Mouse (Mus musculus) bone marrow, adult 2 months (tissue): ENCODE measurements at regions not wholly inside any gene's neighbourhood (a gene's known extent, or its start where the extent isn't known, plus 50 kb on each side); places are given as distances from the start of the nearest gene placed in this dataset.
"Not testable (repeated sequence)": the region's sequence is repeated elsewhere in the genome, so short reads cannot be mapped to it uniquely, and the experiment has no call there.

ENCODE experiments used
- H3K27ac ChIP-seq: fragments of 200-500 bp; 2 replicates; pipeline ENCODE4 v1.5.1; 2012; ENCODE audit warnings: low read depth, mild to moderate bottlenecking, control low read depth, inconsistent platforms, low read length; ENCODE audit not compliant: control insufficient read depth, poor library complexity, insufficient read depth
- H3K4me1 ChIP-seq: fragments of 200-500 bp; 2 replicates; pipeline ENCODE4 v1.6.1; 2011; ENCODE audit warnings: low read length; ENCODE audit not compliant: control insufficient read depth, insufficient read depth
- H3K4me3 ChIP-seq: fragments of 200-500 bp; replicated peaks from 2 replicates; pipeline ENCODE3; 2011; ENCODE audit warnings: mild to moderate bottlenecking, low read depth, low read length, control low read depth; ENCODE audit not compliant: control insufficient read depth
- CTCF ChIP-seq: fragments of 200-500 bp; IDR thresholded peaks from 2 replicates; pipeline ENCODE4 v1.5.1; 2011; ENCODE audit warnings: low read length, control low read depth; ENCODE audit not compliant: control insufficient read depth, insufficient read depth
- POLR2A ChIP-seq: fragments of 200-500 bp; IDR thresholded peaks from 2 replicates; pipeline ENCODE4 v1.6.1; 2011; ENCODE audit warnings: low read depth, mild to moderate bottlenecking, control low read depth, low read length, borderline replicate concordance; ENCODE audit not compliant: control insufficient read depth
- WGBS: fragments of 180-500 bp; shearing (Covaris S2); methylation state at CpG from one replicate; pipeline ENCODE4 v1.1.7; 2018; 5-methylcytosine and 5-hydroxymethylcytosine counted together

DNA sequence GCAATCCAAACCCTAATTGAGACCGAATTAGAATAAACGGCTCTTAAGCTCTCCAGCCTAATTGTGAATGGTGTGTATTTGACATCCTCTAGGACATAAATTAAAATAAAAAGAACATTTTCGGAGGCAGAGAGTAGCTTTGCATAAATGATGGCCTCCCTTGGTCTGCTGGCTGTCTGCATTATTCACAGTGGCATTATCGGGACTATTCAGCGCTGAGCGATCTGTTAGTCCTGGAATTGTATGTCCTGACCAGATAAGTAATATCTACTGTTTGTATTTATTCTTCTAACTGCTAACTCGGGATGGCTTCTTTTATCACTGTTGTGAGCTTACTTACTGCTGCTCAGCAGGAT is 299.6 kb downstream of the Chl1 start:
- TF ChIP-seq CTCF (no peak), POLR2A (no peak)
- WGBS, result 20% methylated on average over 7 of the region's 7 CpGs
- Histone ChIP-seq H3K4me1 (no peaks in the 10 kb centered on the region), H3K27ac (no peak overlapping the region), H3K4me3 (no peak overlapping the region)

DNA sequence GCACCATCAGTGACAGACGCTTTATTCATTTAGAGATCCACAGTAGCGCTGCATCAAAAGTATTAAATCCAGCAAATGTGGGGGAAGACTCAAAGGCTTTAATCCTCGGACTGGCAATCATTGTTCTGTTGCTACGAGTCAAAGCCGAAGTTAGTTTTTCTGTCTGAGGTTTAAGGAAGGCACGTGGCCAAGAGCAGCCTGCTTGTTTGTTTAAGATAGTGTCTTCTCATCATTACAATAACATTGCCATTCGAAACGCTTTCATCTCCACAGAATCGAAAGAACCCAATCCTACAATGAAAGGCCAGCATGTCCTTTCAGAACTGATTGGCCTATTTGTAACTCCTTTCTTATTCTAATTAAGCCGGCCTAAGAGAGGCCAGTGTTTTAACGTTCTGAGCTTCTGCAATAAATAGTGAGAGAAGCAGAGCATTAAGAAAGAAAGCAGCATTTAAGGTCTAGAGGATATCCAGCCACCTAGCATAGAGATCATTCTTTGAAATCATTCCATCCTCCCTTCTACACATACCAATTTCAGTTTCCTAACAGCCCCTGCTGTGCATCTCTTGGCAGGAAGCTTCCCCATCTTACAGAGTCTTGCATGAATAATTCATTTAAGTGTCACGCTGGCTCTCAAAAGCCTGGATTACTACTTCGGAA is 300.1 kb downstream of the Chl1 start:
- Histone ChIP-seq H3K4me3 (no peak overlapping the region), H3K4me1 (no peaks in the 10 kb centered on the region), H3K27ac (no peak overlapping the region)
- TF ChIP-seq CTCF, result no peak
- no peak for TF ChIP-seq POLR2A
- WGBS, result 5% methylated on average over 13 of the region's 13 CpGs

DNA sequence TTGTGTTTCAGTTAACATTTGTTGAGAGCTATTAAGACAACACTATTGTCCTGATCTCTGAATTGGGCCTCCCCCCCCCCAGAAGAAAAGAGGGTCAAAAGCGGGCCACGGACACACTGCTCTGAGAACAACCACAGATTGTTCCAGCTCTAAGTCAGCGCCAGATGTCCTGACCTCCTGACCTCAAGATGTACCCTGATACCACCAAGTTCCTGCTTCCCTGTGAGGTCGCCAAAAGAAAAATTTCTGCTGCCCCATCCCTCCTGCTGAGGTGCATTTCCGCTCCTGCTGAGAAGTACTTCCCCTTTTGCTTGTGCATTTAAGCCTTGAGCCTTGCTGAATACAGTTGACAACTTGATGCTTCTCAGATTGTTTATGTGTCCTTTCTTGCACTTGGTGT is 306.0 kb downstream of the Chl1 start:
- H3K4me1 ChIP-seq, H3K27ac ChIP-seq, H3K4me3 ChIP-seq: not testable (repeated sequence)
- WGBS, result 73% methylated on average over 5 of the region's 5 CpGs

DNA sequence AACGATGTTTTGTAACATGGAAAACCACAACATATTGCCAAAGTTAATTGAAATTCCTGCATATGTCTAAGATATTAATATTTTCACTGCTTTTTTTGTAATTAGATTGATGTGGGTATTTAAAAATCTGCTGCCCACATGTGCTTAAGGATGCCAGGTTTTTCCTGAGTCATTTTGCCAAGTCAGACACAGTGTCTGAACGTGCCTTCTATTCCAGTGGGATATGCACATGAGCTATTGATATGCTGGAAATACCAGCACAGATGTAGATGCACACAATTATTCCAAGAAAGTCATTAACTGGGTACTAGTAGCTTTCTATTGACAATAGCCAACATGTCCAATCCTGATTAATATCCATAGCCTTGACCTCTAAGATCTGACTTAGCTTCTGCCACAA is 315.7 kb downstream of the Chl1 start:
- TF ChIP-seq CTCF (no peak), POLR2A (no peak)
- H3K4me1 ChIP-seq, result no peaks in the 10 kb centered on the region
- no peak overlapping the region for H3K4me3 ChIP-seq
- H3K27ac ChIP-seq, result no peak overlapping the region
- WGBS, result 59% methylated on average over 2 of the region's 2 CpGs

DNA sequence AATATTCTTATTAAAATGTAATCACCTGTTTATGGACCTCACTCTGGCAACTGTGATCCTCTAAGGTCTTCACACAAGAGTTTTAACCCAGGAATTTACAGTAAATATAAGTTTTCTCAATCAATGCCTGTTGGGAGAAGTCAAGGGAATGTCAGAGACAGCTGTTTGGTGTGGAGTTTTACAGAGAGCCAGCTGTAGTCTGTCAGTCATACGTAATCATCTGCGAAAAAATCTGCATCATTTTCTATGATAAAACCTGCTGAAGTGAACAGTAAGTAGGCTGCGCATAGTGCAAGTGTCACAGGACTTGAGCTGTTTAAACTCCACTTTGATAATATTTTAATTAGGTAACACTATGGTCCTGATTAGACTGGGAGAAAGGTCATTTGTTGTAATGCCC is 317.2 kb downstream of the Chl1 start:
- Histone ChIP-seq H3K27ac (no peak overlapping the region), H3K4me1 (no peaks in the 10 kb centered on the region), H3K4me3 (no peak overlapping the region)
- 90% methylated on average over 3 of the region's 3 CpGs for WGBS
- TF ChIP-seq CTCF, result no peak

DNA sequence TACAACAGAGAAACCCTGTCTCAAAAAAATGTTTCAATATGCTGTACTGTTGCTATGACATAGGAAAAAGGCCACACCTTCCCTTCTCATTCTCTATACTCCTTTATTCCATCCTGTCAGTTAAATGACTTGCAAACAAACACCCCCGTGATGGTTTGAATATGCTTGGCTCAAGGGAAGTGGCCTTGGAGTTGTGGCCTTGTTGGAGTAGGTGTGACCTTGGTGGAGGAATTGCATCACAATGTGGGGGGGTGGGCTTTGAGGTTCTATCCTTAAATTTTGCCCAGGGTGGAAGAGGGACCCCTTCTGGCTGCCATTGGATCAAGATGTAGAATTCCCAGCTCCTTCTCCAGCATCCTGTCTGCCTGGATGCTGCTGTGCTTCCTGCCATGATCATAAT is 318.5 kb downstream of the Chl1 start:
- no peak overlapping the region for H3K27ac ChIP-seq
- H3K4me3 ChIP-seq, result no peak overlapping the region
- WGBS, result 74% methylated on average over 1 of the region's 1 CpGs
- TF ChIP-seq CTCF, result no peak
- TF ChIP-seq POLR2A, result no peak
- H3K4me1 ChIP-seq, result no peaks in the 10 kb centered on the region

DNA sequence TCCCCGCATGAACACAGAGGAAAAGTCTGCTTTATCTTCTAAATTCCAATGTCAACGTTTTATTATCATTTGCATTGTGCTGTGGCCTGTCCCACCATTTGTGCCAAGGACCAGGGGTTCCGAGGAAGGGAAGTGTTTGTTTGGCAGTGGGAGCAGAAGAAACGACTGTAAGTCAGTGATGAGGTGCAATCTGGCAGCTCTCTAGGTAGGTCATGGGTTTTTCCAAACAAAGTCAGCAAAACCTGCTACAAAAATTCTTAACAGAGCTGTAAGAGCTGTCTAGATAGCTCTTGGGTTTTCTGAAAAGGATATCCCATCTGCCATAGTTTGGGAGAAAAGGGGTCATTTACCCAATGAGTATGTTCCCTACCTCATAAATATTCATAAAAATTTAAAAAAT is 321.9 kb downstream of the Chl1 start:
- WGBS, result 69% methylated on average over 4 of the region's 4 CpGs
- Histone ChIP-seq H3K4me3 (no peak overlapping the region), H3K4me1 (no peaks in the 10 kb centered on the region), H3K27ac (no peak overlapping the region)
- TF ChIP-seq CTCF (no peak), POLR2A (no peak)

DNA sequence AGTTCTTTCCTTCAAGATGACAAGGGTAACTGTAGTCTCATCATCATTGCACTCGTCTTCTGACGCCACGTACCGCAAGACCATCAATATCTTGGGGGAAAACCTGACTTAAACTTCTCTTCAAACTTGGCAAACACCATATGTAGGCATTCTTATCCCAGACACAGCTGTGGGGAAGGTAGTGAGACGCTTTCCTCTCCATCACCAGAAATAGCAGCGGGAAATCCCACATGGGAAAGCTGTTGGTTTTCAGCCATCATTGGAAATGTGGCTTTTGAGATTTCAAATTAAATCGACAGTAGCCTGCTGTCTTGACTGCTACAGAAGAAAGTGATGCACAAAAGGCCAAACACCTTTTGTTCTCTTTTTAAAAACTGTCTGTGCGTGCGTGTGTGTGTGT is 322.4 kb downstream of the Chl1 start:
- TF ChIP-seq CTCF, result no peak
- TF ChIP-seq POLR2A, result no peak
- H3K4me1 ChIP-seq, result no peaks in the 10 kb centered on the region
- H3K4me3 ChIP-seq, result no peak overlapping the region
- no peak overlapping the region for H3K27ac ChIP-seq
- 78% methylated on average over 9 of the region's 9 CpGs for WGBS

DNA sequence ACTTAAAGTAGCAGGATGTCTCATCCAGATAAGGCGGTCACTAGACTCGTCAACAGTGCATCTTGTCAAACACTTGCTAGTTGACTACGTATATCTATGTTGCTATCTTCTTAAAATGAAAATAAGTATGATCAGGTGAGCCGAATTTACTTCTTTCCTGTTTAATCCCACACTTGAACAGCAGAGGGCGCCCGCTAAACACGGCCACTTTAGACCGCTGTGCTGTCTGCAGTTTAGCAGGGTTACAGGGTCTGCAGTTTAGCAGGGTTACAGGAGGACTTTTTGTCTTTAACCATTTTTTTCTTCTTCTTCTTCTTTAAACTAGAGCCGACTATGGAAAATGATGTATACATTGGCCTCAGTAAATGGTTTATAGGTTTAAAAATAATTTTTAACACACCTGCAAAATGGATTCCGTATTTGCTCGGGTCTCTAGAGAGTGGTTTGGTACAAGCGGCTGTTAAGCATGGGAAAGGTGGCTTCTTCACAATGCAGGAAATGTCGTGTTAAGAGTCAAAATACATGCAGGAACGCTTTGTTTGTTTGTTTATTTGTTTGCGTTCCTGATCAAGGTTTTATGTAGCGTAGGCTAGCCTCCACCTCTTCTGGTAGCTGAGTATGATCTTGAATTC is 323.2 kb downstream of the Chl1 start:
- no peak for TF ChIP-seq POLR2A
- TF ChIP-seq CTCF, result 0 out of 2 replicates have a peak, but pooled peaks have one; percentile 25

More for the DNA sequence above, 323.2 kb downstream of the Chl1 start:
- Histone ChIP-seq H3K4me1 (no peaks in the 10 kb centered on the region), H3K4me3 (no peak overlapping the region), H3K27ac (no peak overlapping the region)
- WGBS, result 46% methylated on average over 16 of the region's 16 CpGs
